ENCODE assay signal across 9 mouse cellular contexts in genomic region chr13:52584654-52585455, GRCm38 (mm10). TPM values are rescaled to one million over a fixed set of nuclear protein-coding genes. Genes with fewer than 3 reads are reported as not detected.
DNase-seq lines count a peak whose midpoint lies in the region; ATAC-seq lines count a peak whose summit lies in the region.
"Had no signal": no experiment of that assay in that cellular context is flagged by ENCODE, and none has a peak within 500 bp of the region (broad histone marks: within the 10 kb centered on the region; RNA-seq: fewer than 3 reads in every experiment).

No protein-coding gene starts in this region.

- 74% methylated on average over 17 of the region's 17 CpGs for WGBS in hindbrain, embryonic 11.5 days
- 73% methylated on average over 17 of the region's 17 CpGs for WGBS in hindbrain, embryonic 13.5 days
- WGBS in heart, embryonic 15.5 days = 39% methylated on average over 17 of the region's 17 CpGs
- WGBS in forebrain, embryonic 15.5 days = 75% methylated on average over 17 of the region's 17 CpGs

- peak; percentile 47 for DNase-seq in hindbrain, embryonic 11.5 days (ENCODE audit: low spot score)
- DNase-seq in MEL-GATA-1-ER (ENCODE audit: extremely low read depth, low read depth) = peak; percentile 57
- DNase-seq in cerebellum, adult 9-11 months = no peak

- H3K4me1 ChIP-seq in hindbrain, embryonic 11.5 days (replicated peaks; ENCODE audit: control insufficient read depth, insufficient read depth, low read length) = no peaks in the 10 kb centered on the region
- peaks cover 9% of the 10 kb centered on the region for H3K4me1 ChIP-seq in hindbrain, embryonic 13.5 days (replicated peaks)
- H3K4me1 ChIP-seq in heart, embryonic 15.5 days (replicated peaks) = peaks cover 3% of the 10 kb centered on the region; the same call in 1 of the 2 replicates
- peaks cover 9% of the 10 kb centered on the region for H3K4me1 ChIP-seq in forebrain, embryonic 15.5 days

- no peak overlapping the region for H3K9ac ChIP-seq in hindbrain, embryonic 11.5 days (ENCODE audit: low read depth, low read length)
- no peak overlapping the region for H3K9ac ChIP-seq in hindbrain, embryonic 13.5 days
- H3K9ac ChIP-seq in heart, embryonic 15.5 days = no peak overlapping the region
- H3K9ac ChIP-seq in forebrain, embryonic 15.5 days (replicated peaks) = no peak overlapping the region

- no peak for ATAC-seq in hindbrain, embryonic 11.5 days (ENCODE audit: low FRiP score)
- no peak for ATAC-seq in hindbrain, embryonic 13.5 days (ENCODE audit: low FRiP score)
- no peak for ATAC-seq in heart, embryonic 15.5 days (replicated peaks; ENCODE audit: insufficient number of reproducible peaks, insufficient read depth, low FRiP score, low read depth)
- 0 out of 2 replicates have a peak, but pooled peaks have one; percentile 28 for ATAC-seq in megakaryocyte progenitor cell, adult 5-6 weeks (replicated peaks; ENCODE audit: poor library complexity)
- no peak for ATAC-seq in forebrain, embryonic 15.5 days (replicated peaks)
- no peak for ATAC-seq in monocyte, adult 5-6 weeks (replicated peaks; ENCODE audit: insufficient number of reproducible peaks, low FRiP score, low TSS enrichment, poor library complexity, severe bottlenecking)

- no peaks in the 10 kb centered on the region for H3K9me3 ChIP-seq in hindbrain, embryonic 11.5 days (ENCODE audit: control insufficient read depth, low read length)
- H3K9me3 ChIP-seq in hindbrain, embryonic 13.5 days = no peaks in the 10 kb centered on the region
- no peaks in the 10 kb centered on the region for H3K9me3 ChIP-seq in heart, embryonic 15.5 days (replicated peaks)
- H3K9me3 ChIP-seq in forebrain, embryonic 15.5 days = no peaks in the 10 kb centered on the region

- no peak overlapping the region for H3K4me2 ChIP-seq in hindbrain, embryonic 11.5 days (replicated peaks; ENCODE audit: low read depth, low read length)
- no peak overlapping the region for H3K4me2 ChIP-seq in hindbrain, embryonic 13.5 days
- peak overlapping the region; percentile 55 for H3K4me2 ChIP-seq in heart, embryonic 15.5 days
- no peak overlapping the region for H3K4me2 ChIP-seq in forebrain, embryonic 15.5 days (replicated peaks)

- H3K27me3 ChIP-seq in hindbrain, embryonic 11.5 days (ENCODE audit: control insufficient read depth, insufficient read depth, low read length) = peaks cover 9% of the 10 kb centered on the region
- H3K27me3 ChIP-seq in hindbrain, embryonic 13.5 days = peaks cover 28% of the 10 kb centered on the region
- no peaks in the 10 kb centered on the region for H3K27me3 ChIP-seq in heart, embryonic 15.5 days
- H3K27me3 ChIP-seq in forebrain, embryonic 15.5 days = peaks cover 34% of the 10 kb centered on the region

- H3K27ac ChIP-seq in hindbrain, embryonic 11.5 days (ENCODE audit: low read depth, low read length) = no peak overlapping the region
- H3K27ac ChIP-seq in hindbrain, embryonic 13.5 days = no peak overlapping the region
- H3K27ac ChIP-seq in heart, embryonic 15.5 days = peak overlapping the region; percentile 56
- no peak overlapping the region for H3K27ac ChIP-seq in forebrain, embryonic 15.5 days (replicated peaks)

- H3K4me3 ChIP-seq in hindbrain, embryonic 11.5 days (ENCODE audit: low read depth, low read length) = no peak overlapping the region
- H3K4me3 ChIP-seq in hindbrain, embryonic 13.5 days = no peak overlapping the region
- peak overlapping the region; percentile 33 for H3K4me3 ChIP-seq in heart, embryonic 15.5 days
- no peak overlapping the region for H3K4me3 ChIP-seq in forebrain, embryonic 15.5 days

- H3K36me3 ChIP-seq in hindbrain, embryonic 11.5 days (ENCODE audit: control insufficient read depth, insufficient read depth, low read length) = no peaks in the 10 kb centered on the region
- no peaks in the 10 kb centered on the region for H3K36me3 ChIP-seq in hindbrain, embryonic 13.5 days
- no peaks in the 10 kb centered on the region for H3K36me3 ChIP-seq in heart, embryonic 15.5 days
- no peaks in the 10 kb centered on the region for H3K36me3 ChIP-seq in forebrain, embryonic 15.5 days
- H3K36me3 ChIP-seq: G1E had no signal

RNA-seq across cellular contexts. Expression of gene Syk, which starts 1.9 kb away (rescaled TPM):
- 4.0 and 4.4 TPM in 2 replicates for polyA plus RNA-seq in hindbrain, embryonic 11.5 days (2014; fragmentation: Nextera tagmentation; extraction: Ambion mirVana)
- polyA plus RNA-seq in hindbrain, embryonic 13.5 days (2015; fragmentation: Nextera tagmentation; extraction: Ambion mirVana) = 1.7 and 1.8 TPM in 2 replicates
- 6.8 and 8.7 TPM in 2 replicates for polyA plus RNA-seq in heart, embryonic 15.5 days (2015; fragmentation: Nextera tagmentation; extraction: Ambion mirVana)
- total RNA-seq in megakaryocyte progenitor cell, adult 5-6 weeks (2015) = 38.9 and 40.1 TPM in 2 replicates
- 67.4 and 70.2 TPM in 2 replicates for total RNA-seq in megakaryocyte progenitor cell, adult 5-6 weeks (2017)
- polyA plus RNA-seq in forebrain, embryonic 15.5 days (2015; fragmentation: Nextera tagmentation; extraction: Ambion mirVana) = 1.1 and 1.2 TPM in 2 replicates
- 284 to 318 TPM (median 288 TPM) in 3 replicates for total RNA-seq in monocyte, adult 5-6 weeks (2017)
- polyA plus RNA-seq: G1E had no signal

RNA-seq across cellular contexts. Expression of gene Diras2, which starts 53.8 kb away (rescaled TPM):
- 0.24 and 0.40 TPM in 2 replicates for polyA plus RNA-seq in hindbrain, embryonic 11.5 days (2014; fragmentation: Nextera tagmentation; extraction: Ambion mirVana)
- 2.5 and 2.9 TPM in 2 replicates for polyA plus RNA-seq in hindbrain, embryonic 13.5 days (2015; fragmentation: Nextera tagmentation; extraction: Ambion mirVana)
- 0.33 and 1.1 TPM in 2 replicates for polyA plus RNA-seq in heart, embryonic 15.5 days (2015; fragmentation: Nextera tagmentation; extraction: Ambion mirVana)
- 1.5 and 2.4 TPM in 2 replicates for total RNA-seq in megakaryocyte progenitor cell, adult 5-6 weeks (2015)
- 1.00 and 1.8 TPM in 2 replicates for total RNA-seq in megakaryocyte progenitor cell, adult 5-6 weeks (2017)
- polyA plus RNA-seq in forebrain, embryonic 15.5 days (2015; fragmentation: Nextera tagmentation; extraction: Ambion mirVana) = 2.6 and 2.7 TPM in 2 replicates
- 0.19 to 1.4 TPM (median 1.4 TPM) in 3 replicates for total RNA-seq in monocyte, adult 5-6 weeks (2017)
- polyA plus RNA-seq: G1E had no signal
